Mouse (Mus musculus) liver, embryonic 14.5 days (tissue): ENCODE measurements around the gene Olfr223.

Experiments used
- CTCF ChIP-seq: IDR thresholded peaks from 2 replicates; pipeline ENCODE4 v1.5.1; 2016; ENCODE audit warnings: antibody characterized with exemption, low read depth, control low read depth
- EP300 ChIP-seq: IDR thresholded peaks from 2 replicates; pipeline ENCODE4 v1.6.1; 2016; ENCODE audit warnings: antibody characterized with exemption, low read depth

- TF ChIP-seq CTCF (no peak), EP300 (no peak)
Measured at GRCm38 (mm10) chr11:59596950-59597349, 3.9 kb upstream of the Olfr223 start.
